In genomic region chr2:33033281-33033680, GRCm38 (mm10) we compare ENCODE assay signal across 9 mouse cellular contexts. TPM values are rescaled to one million over a fixed set of nuclear protein-coding genes. Genes with fewer than 3 reads are reported as not detected.
DNase-seq lines count a peak whose midpoint lies in the region; ATAC-seq lines count a peak whose summit lies in the region.
"Had no signal": no experiment of that assay in that cellular context is flagged by ENCODE, and none has a peak within 500 bp of the region (broad histone marks: within the 10 kb centered on the region; RNA-seq: fewer than 3 reads in every experiment).

No protein-coding gene starts in this region.

- H3K4me2 ChIP-seq in midbrain, embryonic 13.5 days (replicated peaks), result no peak overlapping the region

- H3K4me3 ChIP-seq in midbrain, embryonic 13.5 days (replicated peaks), result no peak overlapping the region

- peaks cover 5% of the 10 kb centered on the region for H3K36me3 ChIP-seq in midbrain, embryonic 13.5 days

- peak; percentile 19 for DNase-seq in ovary, postnatal 36 days (ENCODE audit: low spot score)
- DNase-seq in ovary, postnatal 14 days (ENCODE audit: low spot score), result no peak
- peak; percentile 85 for DNase-seq in fat pad, adult 2 months (ENCODE audit: extremely low read depth, low read depth, low spot score)
- DNase-seq in left cerebral cortex, adult 11 months (ENCODE audit: low spot score), result peak; percentile 50
- DNase-seq in telencephalon, adult 2 months (ENCODE audit: low read depth, low spot score), result peak; percentile 89
- DNase-seq in testis, postnatal 14 days (ENCODE audit: low spot score), result no peak
- DNase-seq: lung, adult 2 months had no signal

- H3K9ac ChIP-seq in midbrain, embryonic 13.5 days (replicated peaks), result no peak overlapping the region

- ATAC-seq in inflammation-experienced regulatory T-cells, adult 6 months, result no peak
- no peak for ATAC-seq in midbrain, embryonic 13.5 days

- 94% methylated on average over 7 of the region's 7 CpGs for WGBS in midbrain, embryonic 13.5 days

- no peaks in the 10 kb centered on the region for H3K9me3 ChIP-seq in midbrain, embryonic 13.5 days

- no peaks in the 10 kb centered on the region for H3K4me1 ChIP-seq in midbrain, embryonic 13.5 days (replicated peaks)

- no peak overlapping the region for H3K27ac ChIP-seq in midbrain, embryonic 13.5 days

- no peaks in the 10 kb centered on the region for H3K27me3 ChIP-seq in midbrain, embryonic 13.5 days

RNA-seq across cellular contexts. Expression of gene Slc2a8, which starts 51.4 kb away (rescaled TPM):
- polyA plus RNA-seq in inflammation-experienced regulatory T-cells, adult 6 months (2017; shearing (Covaris generic)), result 1 to 10 TPM; 2.0 to 5.0 (median 2.5) TPM
- polyA plus RNA-seq in midbrain, embryonic 13.5 days (2015; fragmentation: Nextera tagmentation; extraction: Ambion mirVana), result 19.2 and 20.6 TPM in 2 replicates

Comparison
In these comparisons a context has a peak if more than half of its experiments do, and no peak if none do; other contexts are left out.
1. DNase-seq: peak in ovary, postnatal 36 days (single experiment), fat pad, adult 2 months (single experiment), left cerebral cortex, adult 11 months (single experiment) and telencephalon, adult 2 months (single experiment); none in ovary, postnatal 14 days (single experiment) and testis, postnatal 14 days (single experiment).